Mouse (Mus musculus): ENCODE results near the gene Atp10b. TPM values are rescaled to one million over a fixed set of nuclear protein-coding genes. Genes with fewer than 3 reads are reported as not detected.
A peak's percentile ranks its signal among the peaks of the same experiment; 100 is the strongest.

The Atp10b gene
- total and polyA plus RNA-seq, 2 experiments from 2014 or later = 2.7 TPM; not detected in 1

DNA sequence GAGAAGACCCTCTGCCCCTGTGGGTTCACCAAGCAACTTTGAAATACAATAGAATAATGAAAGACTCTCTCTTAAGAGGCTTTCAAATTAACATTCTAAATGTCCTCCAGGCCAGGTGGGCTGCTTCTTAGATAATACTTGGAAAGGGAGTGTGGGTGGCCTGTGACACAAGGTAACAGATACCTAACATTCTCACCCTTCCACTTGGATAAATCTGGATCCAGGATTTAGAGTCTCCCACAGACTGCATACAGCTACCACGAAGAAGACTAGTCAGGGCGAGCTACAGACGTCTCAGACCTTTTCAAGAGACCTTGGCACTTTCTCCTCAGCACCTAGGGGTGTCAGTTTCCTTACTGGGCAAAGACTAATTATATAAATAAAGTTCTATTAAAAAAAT is 107.6 kb downstream of the Atp10b start:
- H3K9me3 ChIP-seq (replicated peaks; ENCODE audit: control insufficient read depth, low read length) = no peaks in the 10 kb centered on the region
- H3K27ac ChIP-seq (ENCODE audit: low read depth) = no peak overlapping the region
- DNase-seq (ENCODE audit: low spot score) = no peak
- H3K4me1 ChIP-seq (ENCODE audit: control insufficient read depth, insufficient read depth) = no peaks in the 10 kb centered on the region; the same call in 1 of the 2 replicates
- H3K4me2 ChIP-seq (ENCODE audit: low read depth, low read length) = no peak overlapping the region
- H3K4me3 ChIP-seq (ENCODE audit: low read depth, low read length) = no peak overlapping the region
- whole genome bisulfite sequencing = 77% methylated on average over 3 of the region's 3 CpGs
- no peak overlapping the region for H3K9ac ChIP-seq (replicated peaks; ENCODE audit: low read depth, low read length)
- H3K36me3 ChIP-seq (replicated peaks; ENCODE audit: control insufficient read depth, insufficient read depth, low read length) = no peaks in the 10 kb centered on the region
- no peak for ATAC-seq (ENCODE audit: insufficient read depth, low read depth)
- H3K27me3 ChIP-seq (ENCODE audit: control insufficient read depth, insufficient read depth, low read length) = no peaks in the 10 kb centered on the region
- TF ChIP-seq EP300 (IDR thresholded peaks at IDR 0.05; ENCODE audit: low read depth) (no peak), CTCF (IDR thresholded peaks at IDR 0.05; ENCODE audit: low read depth) (no peak)

DNA sequence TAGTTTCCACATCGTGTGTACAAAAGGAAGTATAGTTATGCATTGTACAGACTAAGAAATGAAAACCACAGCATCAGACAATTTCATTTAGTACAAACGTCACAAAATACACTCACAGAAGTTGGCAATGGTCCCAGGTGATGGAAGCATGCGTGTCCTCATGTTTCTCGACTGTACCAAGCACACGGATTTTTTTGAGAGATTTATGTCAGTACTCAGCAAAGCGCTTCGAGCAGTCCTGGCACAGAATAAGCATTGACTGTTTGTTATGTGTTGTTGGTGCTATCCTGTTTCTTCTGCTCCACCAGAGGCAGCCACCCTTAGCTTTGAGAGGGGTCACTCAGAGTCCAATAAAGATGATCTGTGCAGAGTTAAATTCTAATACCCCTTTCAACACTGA is 108.1 kb downstream of the Atp10b start:
- Histone ChIP-seq H3K27me3 (ENCODE audit: control insufficient read depth, insufficient read depth, low read length) (no peaks in the 10 kb centered on the region), H3K9me3 (replicated peaks; ENCODE audit: control insufficient read depth, low read length) (no peaks in the 10 kb centered on the region), H3K4me1 (ENCODE audit: control insufficient read depth, insufficient read depth) (no peaks in the 10 kb centered on the region; the same call in 1 of the 2 replicates), H3K9ac (replicated peaks; ENCODE audit: low read depth, low read length) (no peak overlapping the region), H3K4me2 (ENCODE audit: low read depth, low read length) (no peak overlapping the region), H3K4me3 (ENCODE audit: low read depth, low read length) (no peak overlapping the region), H3K36me3 (replicated peaks; ENCODE audit: control insufficient read depth, insufficient read depth, low read length) (no peaks in the 10 kb centered on the region), H3K27ac (ENCODE audit: low read depth) (no peak overlapping the region)
- no peak for TF ChIP-seq CTCF (IDR thresholded peaks at IDR 0.05; ENCODE audit: low read depth)
- TF ChIP-seq EP300 (IDR thresholded peaks at IDR 0.05; ENCODE audit: low read depth) = no peak
- 57% methylated on average over 7 of the region's 7 CpGs for WGBS
- no peak for ATAC-seq (ENCODE audit: insufficient read depth, low read depth)
- no peak for DNase-seq (ENCODE audit: low spot score)

DNA sequence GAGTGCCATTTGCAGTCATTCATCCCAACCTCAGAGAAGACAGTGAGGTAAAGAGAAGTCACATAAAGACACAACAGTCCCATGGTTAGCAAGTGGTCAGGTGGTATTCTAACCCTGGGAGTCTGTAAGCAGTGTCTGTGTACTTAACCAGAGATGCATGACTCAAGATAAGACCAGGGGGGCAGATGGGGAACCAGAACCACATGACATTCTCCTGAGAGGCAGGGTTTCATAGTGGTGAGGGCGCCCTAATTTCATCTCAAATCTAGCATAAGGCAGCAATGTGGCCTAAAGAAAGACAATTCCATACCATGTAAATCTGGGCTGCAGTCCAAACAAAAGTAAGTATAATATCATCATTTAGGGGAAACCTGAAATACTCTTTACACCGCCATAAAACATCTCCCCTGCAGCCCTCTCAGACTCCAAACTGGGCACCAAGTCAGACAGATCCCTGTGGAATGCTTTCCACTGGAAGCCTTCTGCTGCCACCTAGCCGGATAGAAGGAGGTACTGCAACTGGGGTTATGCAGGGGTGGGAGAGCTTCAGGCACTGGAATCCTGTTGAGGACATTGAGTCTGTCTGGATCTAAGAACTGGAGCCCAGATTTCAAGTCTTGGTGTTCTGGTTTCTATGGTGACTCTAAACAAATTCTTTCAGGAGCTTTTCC is 114.0 kb downstream of the Atp10b start:
- Histone ChIP-seq H3K4me3 (ENCODE audit: low read depth, low read length) (no peak overlapping the region), H3K4me1 (ENCODE audit: control insufficient read depth, insufficient read depth) (no peaks in the 10 kb centered on the region), H3K27ac (ENCODE audit: low read depth) (no peak overlapping the region), H3K27me3 (ENCODE audit: control insufficient read depth, insufficient read depth, low read length) (no peaks in the 10 kb centered on the region), H3K36me3 (replicated peaks; ENCODE audit: control insufficient read depth, insufficient read depth, low read length) (no peaks in the 10 kb centered on the region), H3K4me2 (ENCODE audit: low read depth, low read length) (no peak overlapping the region), H3K9ac (replicated peaks; ENCODE audit: low read depth, low read length) (no peak overlapping the region), H3K9me3 (replicated peaks; ENCODE audit: control insufficient read depth, low read length) (no peaks in the 10 kb centered on the region)
- ATAC-seq (ENCODE audit: insufficient read depth, low read depth) = peak; percentile 63; the same call in 1 of the 2 replicates
- WGBS = 41% methylated on average over 3 of the region's 3 CpGs
- DNase-seq (ENCODE audit: low spot score) = peak; percentile 71
- TF ChIP-seq EP300 (IDR thresholded peaks at IDR 0.05; ENCODE audit: low read depth) (no peak), CTCF (IDR thresholded peaks at IDR 0.05; ENCODE audit: low read depth) (peak; percentile 97)

DNA sequence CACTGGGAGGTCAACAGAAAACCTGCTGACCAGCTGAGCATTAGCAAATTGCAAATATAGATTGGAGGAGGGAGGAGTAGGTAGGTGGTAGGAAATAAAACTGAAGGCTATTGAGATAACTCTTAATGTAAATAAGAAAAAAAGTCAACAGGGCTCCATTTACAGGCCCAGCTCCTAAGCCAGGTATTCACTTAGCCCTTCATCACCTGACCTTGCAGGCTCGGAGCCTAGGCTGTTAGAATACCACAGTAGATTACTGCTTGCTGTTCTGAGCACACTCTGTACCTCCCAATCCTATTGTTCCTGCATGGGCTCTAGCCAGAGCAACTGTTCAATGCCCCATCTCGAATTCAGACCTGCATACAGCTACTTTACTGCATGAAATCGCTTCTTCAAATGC is 117.8 kb downstream of the Atp10b start:
- Histone ChIP-seq H3K4me1 (ENCODE audit: control insufficient read depth, insufficient read depth) (no peaks in the 10 kb centered on the region), H3K4me3 (ENCODE audit: low read depth, low read length) (no peak overlapping the region), H3K4me2 (ENCODE audit: low read depth, low read length) (no peak overlapping the region), H3K36me3 (replicated peaks; ENCODE audit: control insufficient read depth, insufficient read depth, low read length) (no peaks in the 10 kb centered on the region), H3K27ac (ENCODE audit: low read depth) (no peak overlapping the region), H3K27me3 (ENCODE audit: control insufficient read depth, insufficient read depth, low read length) (no peaks in the 10 kb centered on the region), H3K9me3 (replicated peaks; ENCODE audit: control insufficient read depth, low read length) (no peaks in the 10 kb centered on the region), H3K9ac (replicated peaks; ENCODE audit: low read depth, low read length) (no peak overlapping the region)
- no peak for DNase-seq (ENCODE audit: low spot score)
- TF ChIP-seq EP300 (IDR thresholded peaks at IDR 0.05; ENCODE audit: low read depth) (no peak), CTCF (IDR thresholded peaks at IDR 0.05; ENCODE audit: low read depth) (no peak)
- 67% methylated on average over 3 of the region's 3 CpGs for WGBS
- no peak for ATAC-seq (ENCODE audit: insufficient read depth, low read depth)

DNA sequence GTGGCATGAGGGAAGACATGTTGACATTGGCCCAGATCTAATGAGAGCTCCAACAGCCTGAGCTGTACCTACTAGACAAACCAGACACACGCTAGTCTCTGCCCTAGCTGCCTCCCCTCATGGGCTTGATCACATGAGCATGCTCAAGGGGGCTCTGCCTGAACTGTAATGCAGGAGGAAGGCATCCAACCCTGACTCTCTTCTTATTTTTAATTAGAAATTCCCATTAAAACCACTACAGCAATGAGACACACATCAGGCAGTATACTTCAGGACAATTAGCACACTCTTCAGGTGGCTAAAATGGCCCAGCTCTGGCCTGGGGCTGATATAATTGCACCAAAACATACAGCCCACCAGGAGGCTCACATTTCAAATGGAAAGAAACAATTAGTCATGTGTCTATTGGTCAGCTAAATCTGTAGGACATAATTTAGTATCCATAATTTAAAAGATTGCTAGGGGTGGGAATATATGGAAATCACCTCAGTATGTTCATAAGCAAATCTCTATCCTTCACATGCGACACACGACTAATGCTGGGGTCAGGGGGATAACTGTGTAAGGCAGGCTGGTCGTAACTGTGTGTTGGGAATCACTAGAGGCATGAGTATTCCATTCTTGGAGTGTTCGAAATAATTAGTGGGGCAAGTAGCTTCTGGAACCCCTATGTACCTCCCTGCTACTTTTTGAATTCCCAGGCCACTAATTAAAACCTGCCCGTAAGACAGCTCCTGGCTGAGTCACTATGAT is 120.0 kb downstream of the Atp10b start:
- H3K27ac ChIP-seq (ENCODE audit: low read depth) = no peak overlapping the region
- H3K4me2 ChIP-seq (ENCODE audit: low read depth, low read length) = no peak overlapping the region
- H3K9ac ChIP-seq (replicated peaks; ENCODE audit: low read depth, low read length) = no peak overlapping the region
- no peaks in the 10 kb centered on the region for H3K36me3 ChIP-seq (replicated peaks; ENCODE audit: control insufficient read depth, insufficient read depth, low read length)
- no peak for ATAC-seq (ENCODE audit: insufficient read depth, low read depth)
- TF ChIP-seq CTCF (IDR thresholded peaks at IDR 0.05; ENCODE audit: low read depth) (no peak), EP300 (IDR thresholded peaks at IDR 0.05; ENCODE audit: low read depth) (no peak)
- H3K27me3 ChIP-seq (ENCODE audit: control insufficient read depth, insufficient read depth, low read length) = no peaks in the 10 kb centered on the region
- whole genome bisulfite sequencing = 79% methylated on average over 6 of the region's 6 CpGs
- no peak for DNase-seq (ENCODE audit: low spot score)
- H3K4me1 ChIP-seq (ENCODE audit: control insufficient read depth, insufficient read depth) = no peaks in the 10 kb centered on the region
- H3K4me3 ChIP-seq (ENCODE audit: low read depth, low read length) = no peak overlapping the region
- no peaks in the 10 kb centered on the region for H3K9me3 ChIP-seq (replicated peaks; ENCODE audit: control insufficient read depth, low read length)
